Mouse (Mus musculus): ENCODE measurements at regions not wholly inside any gene's neighbourhood (a gene's known extent, or its start where the extent isn't known, plus 50 kb on each side); places are given as distances from the start of the nearest gene placed in this dataset.
"Not testable (repeated sequence)": the region's sequence is repeated elsewhere in the genome, so short reads cannot be mapped to it uniquely, and the experiment has no call there.

- no peak for DNase-seq
These were observed 420.0 kb downstream of the Hs3st1 start for GRCm38 (mm10) chr5:39335321-39335720.

GRCm38 (mm10) chr5:39334241-39334640 is 421.0 kb downstream of the Hs3st1 start:
- no peak for DNase-seq

- DNase-seq, result no peak
These were observed 429.9 kb downstream of the Hs3st1 start for GRCm38 (mm10) chr5:39325399-39325798.

- DNase-seq, result no peak
These were observed 438.8 kb downstream of the Hs3st1 start for GRCm38 (mm10) chr5:39316478-39316877.

- DNase-seq, result no peak
These were observed 434.6 kb upstream of the Clnk start for GRCm38 (mm10) chr5:39311211-39311610.

GRCm38 (mm10) chr5:39305794-39306193 is 429.2 kb upstream of the Clnk start:
- DNase-seq, result no peak

GRCm38 (mm10) chr5:39292849-39293248 is 416.2 kb upstream of the Clnk start:
- DNase-seq, result no peak

GRCm38 (mm10) chr5:39281021-39281420 is 404.4 kb upstream of the Clnk start:
- no peak for DNase-seq

GRCm38 (mm10) chr5:39273710-39274385 is 397.2 kb upstream of the Clnk start:
- DNase-seq, result no peak

GRCm38 (mm10) chr5:39267106-39267505 is 390.5 kb upstream of the Clnk start:
- DNase-seq, result no peak

- no peak for DNase-seq
These were observed 384.1 kb upstream of the Clnk start for GRCm38 (mm10) chr5:39260721-39261190.

- DNase-seq, result no peak
These were observed 381.1 kb upstream of the Clnk start for GRCm38 (mm10) chr5:39257745-39258144.

GRCm38 (mm10) chr5:39252206-39252605 is 375.6 kb upstream of the Clnk start:
- no peak for DNase-seq

- DNase-seq, result no peak
These were observed 374.4 kb upstream of the Clnk start for GRCm38 (mm10) chr5:39251021-39251420.

- DNase-seq, result no peak
These were observed 343.1 kb upstream of the Clnk start for GRCm38 (mm10) chr5:39219698-39220097.

GRCm38 (mm10) chr5:39216326-39216725 is 339.7 kb upstream of the Clnk start:
- DNase-seq, result no peak

- DNase-seq, result no peak
These were observed 338.4 kb upstream of the Clnk start for GRCm38 (mm10) chr5:39215016-39215415.

GRCm38 (mm10) chr5:39212550-39212949 is 335.9 kb upstream of the Clnk start:
- DNase-seq, result no peak

GRCm38 (mm10) chr5:39198856-39199255 is 322.2 kb upstream of the Clnk start:
- DNase-seq, result no peak

GRCm38 (mm10) chr5:39191153-39191552 is 314.5 kb upstream of the Clnk start:
- DNase-seq, result not testable (repeated sequence)

- DNase-seq, result no peak
These were observed 305.2 kb upstream of the Clnk start for GRCm38 (mm10) chr5:39181616-39182402.

GRCm38 (mm10) chr5:39181028-39181427 is 304.4 kb upstream of the Clnk start:
- no peak for DNase-seq

GRCm38 (mm10) chr5:39177891-39178290 is 301.3 kb upstream of the Clnk start:
- DNase-seq, result no peak

GRCm38 (mm10) chr5:39176906-39177305 is 300.3 kb upstream of the Clnk start:
- DNase-seq, result no peak

Data from right cerebral cortex, postnatal 14 days (tissue).